Comparison of ENCODE assay signal across 8 mouse cellular contexts in the genomic region with DNA sequence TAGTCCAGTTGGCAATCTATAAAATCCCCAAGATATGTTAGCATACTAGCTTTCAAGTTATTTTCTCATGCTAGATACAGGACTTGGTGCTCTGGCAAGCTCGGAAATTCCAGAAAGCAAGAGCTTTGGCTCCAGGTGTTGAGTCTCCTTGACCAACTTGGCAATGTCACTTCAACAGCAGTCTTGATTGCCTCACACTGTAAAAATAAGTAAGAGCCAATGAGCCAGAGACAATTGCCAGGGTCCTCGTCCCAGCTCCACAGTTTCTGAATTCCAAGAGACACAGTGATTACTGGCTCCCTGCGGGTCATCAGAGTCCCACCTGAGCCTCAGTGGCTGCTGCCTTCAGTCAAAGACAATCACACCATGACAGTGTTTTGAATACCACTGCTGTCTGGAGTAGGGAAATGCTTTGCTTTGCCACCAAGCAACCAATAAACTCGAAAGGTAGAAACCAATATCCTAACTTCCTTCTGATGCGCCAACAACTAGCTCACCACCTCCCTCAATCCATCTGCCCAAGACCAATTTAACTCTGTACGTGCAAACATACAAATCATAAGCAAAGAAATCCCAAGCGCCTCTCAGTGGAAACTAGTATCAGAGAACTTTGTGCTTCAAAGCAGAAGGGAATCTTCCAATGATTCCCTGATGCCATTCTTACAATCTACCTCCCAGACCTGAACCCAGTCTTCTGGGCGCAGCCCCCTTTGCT. TPM values are rescaled to one million over a fixed set of nuclear protein-coding genes. Genes with fewer than 3 reads are reported as not detected.
DNase-seq lines count a peak whose midpoint lies in the region; ATAC-seq and TF ChIP-seq lines count a peak whose summit lies in the region.

No protein-coding gene starts in this region.

- intact Hi-C loops in gastrocnemius, adult 2 months (cut with DNase I) = loop anchor here (2.0 kb wide), 1 partner anchor 27 kb away; no protein-coding TSS in a partner anchor
- intact Hi-C loops in gastrocnemius, postnatal 36 days (cut with DNase I) = no loop called here

- peak overlapping the region; percentile 78 for H3K4me3 ChIP-seq in gastrocnemius, adult 2 months
- H3K4me3 ChIP-seq in CH12.LX (replicated peaks in 1 of 3; ENCODE audit: low read depth in 2 of 3, low read length in 2 of 3, poor library complexity in 1 of 3) = peak overlapping the region; percentile 64 to 97 (median 82)
- H3K4me3 ChIP-seq in forebrain, embryonic 16.5 days (replicated peaks; ENCODE audit: low read length) = peak overlapping the region; percentile 86
- peak overlapping the region; percentile 74 to 95 for H3K4me3 ChIP-seq in liver, embryonic 14.5 days (ENCODE audit: insufficient read depth in 1 of 2, low read depth in 2 of 2, low read length in 2 of 2)

- peaks cover 27 to 43% of the 10 kb centered on the region in 2 experiments for H3K36me3 ChIP-seq in CH12.LX (replicated peaks in 1 of 2; ENCODE audit: control insufficient read depth in 1 of 2, insufficient read depth in 1 of 2, low read length in 1 of 2)
- peaks cover 4% of the 10 kb centered on the region; the same call in 1 of the 2 replicates for H3K36me3 ChIP-seq in forebrain, embryonic 16.5 days (ENCODE audit: control insufficient read depth, insufficient read depth)
- peaks cover 41% of the 10 kb centered on the region for H3K36me3 ChIP-seq in liver, embryonic 14.5 days (replicated peaks; ENCODE audit: control insufficient read depth, insufficient read depth, low read depth)

- peak overlapping the region; percentile 91 for H3K27ac ChIP-seq in gastrocnemius, adult 2 months
- no peak overlapping the region for H3K27ac ChIP-seq in CH12.LX (ENCODE audit: insufficient read depth, low read depth)
- peak overlapping the region; percentile 85 for H3K27ac ChIP-seq in forebrain, embryonic 16.5 days (ENCODE audit: low read length)
- H3K27ac ChIP-seq in liver, embryonic 14.5 days = peak overlapping the region; percentile 62

- peak overlapping the region; percentile 79 for H3K4me2 ChIP-seq in CH12.LX (ENCODE audit: insufficient read depth, low read depth, poor library complexity, severe bottlenecking)
- H3K4me2 ChIP-seq in forebrain, embryonic 16.5 days (ENCODE audit: low read length) = peak overlapping the region; percentile 68
- peak overlapping the region; percentile 87 for H3K4me2 ChIP-seq in liver, embryonic 14.5 days (ENCODE audit: low read depth)

- 45% methylated on average over 8 of the region's 8 CpGs for WGBS in forebrain, embryonic 16.5 days
- WGBS in liver, embryonic 14.5 days (ENCODE audit: insufficient replicate concordance) = 40% methylated on average over 8 of the region's 8 CpGs

- H3K27me3 ChIP-seq in CH12.LX (replicated peaks) = no peaks in the 10 kb centered on the region
- H3K27me3 ChIP-seq in forebrain, embryonic 16.5 days (replicated peaks; ENCODE audit: control insufficient read depth, insufficient read depth, low read length) = no peaks in the 10 kb centered on the region
- no peaks in the 10 kb centered on the region for H3K27me3 ChIP-seq in liver, embryonic 14.5 days (ENCODE audit: control insufficient read depth, insufficient read depth, low read length)

- peaks cover 6% of the 10 kb centered on the region for H3K79me2 ChIP-seq in CH12.LX (replicated peaks; ENCODE audit: control insufficient read depth, extremely low read depth, insufficient read depth, poor library complexity, severe bottlenecking)

- TF ChIP-seq EP300 in CH12.LX (IDR thresholded peaks at IDR 0.05; ENCODE audit: low read length) = no peak
- no peak for TF ChIP-seq EP300 in liver, embryonic 14.5 days (IDR thresholded peaks at IDR 0.05; ENCODE audit: low read depth)

- H3K4me1 ChIP-seq in CH12.LX (ENCODE audit: control insufficient read depth in 1 of 2, insufficient read depth in 2 of 2) = peaks cover 0 to 31% of the 10 kb centered on the region in 2 experiments; a peak in 2 of 4 replicates
- H3K4me1 ChIP-seq in forebrain, embryonic 16.5 days (replicated peaks; ENCODE audit: control insufficient read depth, insufficient read depth, low read length) = peaks cover 9% of the 10 kb centered on the region
- peaks cover 46 to 53% of the 10 kb centered on the region in 2 experiments for H3K4me1 ChIP-seq in liver, embryonic 14.5 days (replicated peaks; ENCODE audit: control insufficient read depth in 2 of 2, insufficient read depth in 2 of 2, low read length in 1 of 2)

- H3K9me3 ChIP-seq in CH12.LX (replicated peaks; ENCODE audit: low read length) = no peaks in the 10 kb centered on the region
- no peaks in the 10 kb centered on the region for H3K9me3 ChIP-seq in forebrain, embryonic 16.5 days (ENCODE audit: control insufficient read depth, low read length)
- H3K9me3 ChIP-seq in liver, embryonic 14.5 days (ENCODE audit: control insufficient read depth, low read length) = no peaks in the 10 kb centered on the region

- no peak for TF ChIP-seq POLR2A in CH12.LX (IDR thresholded peaks at IDR 0.05; ENCODE audit: low read depth, low read length)

- no peak; the same call in 1 of the 2 replicates for ATAC-seq in forebrain, embryonic 16.5 days
- ATAC-seq in liver, embryonic 14.5 days (ENCODE audit: insufficient read depth) = no peak
- no peak for ATAC-seq in granulocyte monocyte progenitor cell, adult 5-6 weeks (replicated peaks; ENCODE audit: poor library complexity, severe bottlenecking)

- dilution Hi-C loops in CH12.LX (cut with MboI; ENCODE audit: extremely low pct_ligation_motif_present, extremely low pct_unique_long_range_greater_than_20kb, low sequenced_read_pairs) = no loop called here

- in situ Hi-C loops in CH12.LX (cut with MboI; ENCODE audit: low pct_ligation_motif_present, low pct_unique_long_range_greater_than_20kb, low sequenced_read_pairs) = no loop called here

- no peak for TF ChIP-seq RAD21 in CH12.LX (IDR thresholded peaks at IDR 0.05; ENCODE audit: low read depth, low read length)

- DNase-seq in gastrocnemius, adult 2 months = no peak
- no peak for DNase-seq in gastrocnemius, postnatal 36 days
- DNase-seq in CH12.LX (ENCODE audit: extremely low read depth) = no peak
- DNase-seq in liver, embryonic 14.5 days (ENCODE audit: low read depth in 3 of 3, low spot score in 3 of 3) = no peak
- no peak for DNase-seq in ovary, adult 18-20 months (ENCODE audit: low spot score)
- DNase-seq in spleen, postnatal 4 days (ENCODE audit: low spot score in 2 of 2) = no peak

- H3K9ac ChIP-seq in CH12.LX (ENCODE audit: insufficient read depth, low read depth) = peak overlapping the region; percentile 46
- peak overlapping the region; percentile 81 for H3K9ac ChIP-seq in forebrain, embryonic 16.5 days (replicated peaks; ENCODE audit: low read depth, low read length)
- peak overlapping the region; percentile 79 for H3K9ac ChIP-seq in liver, embryonic 14.5 days (replicated peaks)

- no peak for TF ChIP-seq CTCF in gastrocnemius, adult 2 months (IDR thresholded peaks at IDR 0.05)
- no peak for TF ChIP-seq CTCF in CH12.LX (conservative IDR thresholded peaks at IDR 0.05 in 1 of 2, IDR thresholded peaks at IDR 0.05 in 1 of 2; ENCODE audit: low read depth in 2 of 2, low read length in 2 of 2)
- TF ChIP-seq CTCF in liver, embryonic 14.5 days (IDR thresholded peaks at IDR 0.05; ENCODE audit: low read depth) = no peak

RNA-seq across cellular contexts. Expression of gene Wdr91, which starts 0.9 kb away (rescaled TPM):
- 1 to 10 TPM; 5.2 to 8.0 TPM for total RNA-seq in gastrocnemius, adult 2 months (2021)
- total RNA-seq in gastrocnemius, postnatal 36 days (2021) = 1 to 10 TPM; 4.4 to 5.1 TPM
- total RNA-seq in CH12.LX (2012; rRNA removed) = 19.8 and 26.5 TPM in 2 replicates
- 10.6 and 11.3 TPM in 2 replicates for total RNA-seq in CH12.LX (2014; rRNA removed)
- polyA plus RNA-seq in CH12.LX (2012; ENCODE audit: insufficient read length, low read depth) = 19.2 and 23.8 TPM in 2 replicates
- polyA plus RNA-seq in forebrain, embryonic 16.5 days (2015; fragmentation: Nextera tagmentation; extraction: Ambion mirVana) = 11.8 and 12.9 TPM in 2 replicates
- 17.4 and 21.5 TPM in 2 replicates for polyA plus RNA-seq in liver, embryonic 14.5 days (2012; rRNA removed)
- 9.5 and 9.7 TPM in 2 replicates for polyA plus RNA-seq in liver, embryonic 14.5 days (2014; fragmentation: Nextera tagmentation; extraction: Ambion mirVana)
- 11.8 and 12.6 TPM in 2 replicates for total RNA-seq in granulocyte monocyte progenitor cell, adult 5-6 weeks (2014; fragmentation: Nextera tagmentation)
- total RNA-seq in granulocyte monocyte progenitor cell, adult 5-6 weeks (2017) = 16.8 and 17.4 TPM in 2 replicates

RNA-seq across cellular contexts. Expression of gene Stra8, which starts 10.2 kb away (rescaled TPM):
- not detected for total RNA-seq in gastrocnemius, adult 2 months (2021)
- not detected for total RNA-seq in gastrocnemius, postnatal 36 days (2021)
- total RNA-seq in CH12.LX (2012; rRNA removed) (0.08 and 0.17 TPM in 2 replicates), CH12.LX (2014; rRNA removed) (not detected in 2 replicates)
- polyA plus RNA-seq in CH12.LX (2012; ENCODE audit: insufficient read length, low read depth) = 0.55 and 0.77 TPM in 2 replicates
- polyA plus RNA-seq in forebrain, embryonic 16.5 days (2015; fragmentation: Nextera tagmentation; extraction: Ambion mirVana) = not detected in 2 replicates
- not detected in 2 replicates for polyA plus RNA-seq in liver, embryonic 14.5 days (2012; rRNA removed)
- polyA plus RNA-seq in liver, embryonic 14.5 days (2014; fragmentation: Nextera tagmentation; extraction: Ambion mirVana) = not detected in 2 replicates
- total RNA-seq in granulocyte monocyte progenitor cell, adult 5-6 weeks (2014; fragmentation: Nextera tagmentation) = not detected in 2 replicates
- not detected in 2 replicates for total RNA-seq in granulocyte monocyte progenitor cell, adult 5-6 weeks (2017)

RNA-seq across cellular contexts. Expression of gene Cyren, which starts 31.9 kb away (rescaled TPM):
- total RNA-seq in gastrocnemius, adult 2 months (2021) = 1 to 10 TPM; 2.8 to 3.7 TPM
- 1 to 10 TPM; 3.3 to 3.6 TPM for total RNA-seq in gastrocnemius, postnatal 36 days (2021)
- total RNA-seq in CH12.LX (2012; rRNA removed) (7.9 and 8.3 TPM in 2 replicates), CH12.LX (2014; rRNA removed) (5.9 and 9.7 TPM in 2 replicates)
- polyA plus RNA-seq in CH12.LX (2012; ENCODE audit: insufficient read length, low read depth) = 11.9 and 12.2 TPM in 2 replicates
- 12.5 and 12.7 TPM in 2 replicates for polyA plus RNA-seq in forebrain, embryonic 16.5 days (2015; fragmentation: Nextera tagmentation; extraction: Ambion mirVana)
- 5.4 and 7.2 TPM in 2 replicates for polyA plus RNA-seq in liver, embryonic 14.5 days (2012; rRNA removed)
- polyA plus RNA-seq in liver, embryonic 14.5 days (2014; fragmentation: Nextera tagmentation; extraction: Ambion mirVana) = 4.2 and 6.3 TPM in 2 replicates
- 1.8 and 9.5 TPM in 2 replicates for total RNA-seq in granulocyte monocyte progenitor cell, adult 5-6 weeks (2014; fragmentation: Nextera tagmentation)
- 4.1 and 9.0 TPM in 2 replicates for total RNA-seq in granulocyte monocyte progenitor cell, adult 5-6 weeks (2017)

RNA-seq across cellular contexts. Expression of gene Tmem140, which starts 46.8 kb away (rescaled TPM):
- total RNA-seq in gastrocnemius, adult 2 months (2021) = 10 to 100 TPM; 26.4 to 32.9 TPM
- total RNA-seq in gastrocnemius, postnatal 36 days (2021) = 10 to 100 TPM; 23.8 to 30.7 TPM
- total RNA-seq in CH12.LX (2012; rRNA removed) (1.9 and 3.6 TPM in 2 replicates), CH12.LX (2014; rRNA removed) (1.2 TPM in 2 replicates)
- polyA plus RNA-seq in CH12.LX (2012; ENCODE audit: insufficient read length, low read depth) = 2.1 and 2.8 TPM in 2 replicates
- 1.1 and 1.5 TPM in 2 replicates for polyA plus RNA-seq in forebrain, embryonic 16.5 days (2015; fragmentation: Nextera tagmentation; extraction: Ambion mirVana)
- 1.6 and 1.7 TPM in 2 replicates for polyA plus RNA-seq in liver, embryonic 14.5 days (2012; rRNA removed)
- 2.6 and 2.9 TPM in 2 replicates for polyA plus RNA-seq in liver, embryonic 14.5 days (2014; fragmentation: Nextera tagmentation; extraction: Ambion mirVana)
- 0.23 and 1.9 TPM in 2 replicates for total RNA-seq in granulocyte monocyte progenitor cell, adult 5-6 weeks (2014; fragmentation: Nextera tagmentation)
- 0.26 and 0.82 TPM in 2 replicates for total RNA-seq in granulocyte monocyte progenitor cell, adult 5-6 weeks (2017)
